Comparison of ENCODE assay signal across 21 mouse cellular contexts in the genomic region with DNA sequence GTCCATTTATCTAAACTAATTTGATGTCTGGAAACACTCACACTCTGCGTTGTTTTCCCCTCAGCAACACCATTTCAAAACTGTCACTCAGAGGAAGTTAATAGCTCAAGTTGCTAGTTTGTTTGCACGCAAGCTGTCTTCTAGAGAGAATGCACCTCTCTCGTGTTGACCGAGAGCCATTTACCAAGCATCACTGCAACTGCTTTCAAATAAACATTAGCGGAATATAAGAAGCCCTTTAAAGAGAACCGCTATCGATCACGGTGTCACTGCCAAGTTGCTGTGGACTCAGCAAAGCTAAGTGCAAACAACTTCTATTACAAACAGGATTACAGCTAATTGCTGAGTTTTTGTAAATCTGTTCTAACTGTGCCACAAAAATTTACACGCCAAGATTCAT.
DNase-seq lines count a peak whose midpoint lies in the region; ATAC-seq and TF ChIP-seq lines count a peak whose summit lies in the region.
"Had no signal": no experiment of that assay in that cellular context is flagged by ENCODE, and none has a peak within 500 bp of the region (broad histone marks: within the 10 kb centered on the region; RNA-seq: fewer than 3 reads in every experiment).

No protein-coding gene starts in this region.

- intact Hi-C loops in heart, adult 2 months (cut with DNase I) = no loop called here

- no peak for TF ChIP-seq POLR2A in heart, adult 2 months (IDR thresholded peaks at IDR 0.05; ENCODE audit: insufficient read depth, low read depth, low read length)
- TF ChIP-seq POLR2A in brain, embryonic 14.5 days (IDR thresholded peaks at IDR 0.05; ENCODE audit: borderline replicate concordance, extremely low read depth, insufficient read depth, insufficient read length, poor library complexity, severe bottlenecking) = no peak

- H3K79me2 ChIP-seq in heart, adult 2 months (replicated peaks; ENCODE audit: control insufficient read depth, insufficient read depth, low read length) = no peaks in the 10 kb centered on the region

- H3K9ac ChIP-seq in heart, adult 2 months (ENCODE audit: low read depth, low read length) = no peak overlapping the region
- H3K9ac ChIP-seq in intestine, embryonic 14.5 days (ENCODE audit: low read length) = no peak overlapping the region
- no peak overlapping the region for H3K9ac ChIP-seq in intestine, postnatal 0 days (ENCODE audit: low read depth, low read length)
- no peak overlapping the region for H3K9ac ChIP-seq in lung, embryonic 14.5 days
- no peak overlapping the region for H3K9ac ChIP-seq in heart, embryonic 11.5 days (ENCODE audit: low read depth, low read length)
- H3K9ac ChIP-seq: embryonic facial prominence, embryonic 12.5 days; forebrain, embryonic 12.5 days; forebrain, embryonic 15.5 days; forebrain, postnatal 0 days had no signal

- 89% methylated on average over 9 of the region's 9 CpGs for WGBS in heart, adult 2 months
- 52% methylated on average over 9 of the region's 9 CpGs for WGBS in intestine, embryonic 14.5 days
- 59% methylated on average over 9 of the region's 9 CpGs for WGBS in intestine, postnatal 0 days
- WGBS in lung, embryonic 14.5 days = 49% methylated on average over 9 of the region's 9 CpGs
- WGBS in heart, embryonic 11.5 days (ENCODE audit: insufficient replicate concordance) = 73% methylated on average over 9 of the region's 9 CpGs

- no peak overlapping the region for H3K4me2 ChIP-seq in intestine, embryonic 14.5 days (ENCODE audit: low read length)
- no peak overlapping the region for H3K4me2 ChIP-seq in intestine, postnatal 0 days (replicated peaks; ENCODE audit: low read depth)
- no peak overlapping the region for H3K4me2 ChIP-seq in lung, embryonic 14.5 days
- no peak overlapping the region for H3K4me2 ChIP-seq in heart, embryonic 11.5 days
- H3K4me2 ChIP-seq: embryonic facial prominence, embryonic 12.5 days; forebrain, embryonic 12.5 days; forebrain, embryonic 15.5 days had no signal

- DNase-seq in heart, adult 11 months = peak; percentile 46
- no peak for DNase-seq in heart, adult 2 months
- no peak for DNase-seq in intestine, embryonic 14.5 days (ENCODE audit: low spot score)
- DNase-seq in lung, embryonic 14.5 days = peak; percentile 55
- DNase-seq in lung, postnatal 14 days = no peak
- peak; percentile 51 for DNase-seq in brain, embryonic 14.5 days (ENCODE audit: low read depth)
- DNase-seq: adrenal gland, adult 2 months; adrenal gland, postnatal 10 days; adrenal gland, postnatal 25 days; cerebellum, adult 11-12 months; cerebellum, adult 2 months; cerebellum, adult 9-10 months; cerebellum, postnatal 10 days; cerebellum, postnatal 25 days; forebrain, postnatal 0 days had no signal

- no peak overlapping the region for H3K27ac ChIP-seq in heart, adult 2 months
- 0 out of 2 replicates have a peak overlapping the region, but pooled peaks have one; percentile 38 for H3K27ac ChIP-seq in intestine, embryonic 14.5 days (ENCODE audit: low read depth)
- no peak overlapping the region for H3K27ac ChIP-seq in intestine, postnatal 0 days (ENCODE audit: low read depth, low read length)
- no peak overlapping the region for H3K27ac ChIP-seq in lung, embryonic 14.5 days (ENCODE audit: low read depth)
- H3K27ac ChIP-seq in heart, embryonic 11.5 days (ENCODE audit: low read depth, low read length) = no peak overlapping the region
- H3K27ac ChIP-seq: embryonic facial prominence, embryonic 10.5 days; embryonic facial prominence, embryonic 12.5 days; forebrain, embryonic 12.5 days; forebrain, embryonic 15.5 days had no signal

- no peak for TF ChIP-seq CTCF in heart, adult 2 months (IDR thresholded peaks at IDR 0.05)
- no peak for TF ChIP-seq CTCF in intestine, postnatal 0 days (IDR thresholded peaks at IDR 0.05; ENCODE audit: low read depth)
- TF ChIP-seq CTCF in lung, embryonic 14.5 days (IDR thresholded peaks at IDR 0.05; ENCODE audit: low read depth) = no peak
- no peak for TF ChIP-seq CTCF in brain, embryonic 14.5 days (IDR thresholded peaks at IDR 0.05; ENCODE audit: borderline replicate concordance, extremely low read depth, insufficient read depth, insufficient read length)

- no peaks in the 10 kb centered on the region for H3K27me3 ChIP-seq in heart, adult 2 months (ENCODE audit: control insufficient read depth, insufficient read depth, low read length)
- H3K27me3 ChIP-seq in intestine, embryonic 14.5 days (replicated peaks; ENCODE audit: control insufficient read depth, insufficient read depth, low read length) = no peaks in the 10 kb centered on the region
- H3K27me3 ChIP-seq in intestine, postnatal 0 days (replicated peaks; ENCODE audit: control insufficient read depth, insufficient read depth, low read length) = no peaks in the 10 kb centered on the region
- H3K27me3 ChIP-seq in lung, embryonic 14.5 days (ENCODE audit: insufficient read depth, low read length) = no peaks in the 10 kb centered on the region
- no peaks in the 10 kb centered on the region for H3K27me3 ChIP-seq in heart, embryonic 11.5 days (ENCODE audit: control insufficient read depth, insufficient read depth, low read length)
- H3K27me3 ChIP-seq: embryonic facial prominence, embryonic 12.5 days; forebrain, embryonic 12.5 days; forebrain, embryonic 15.5 days had no signal

- H3K36me3 ChIP-seq in heart, adult 2 months (ENCODE audit: control insufficient read depth, insufficient read depth, low read length) = no peaks in the 10 kb centered on the region
- H3K36me3 ChIP-seq in intestine, embryonic 14.5 days (ENCODE audit: control insufficient read depth, insufficient read depth, low read length) = no peaks in the 10 kb centered on the region
- H3K36me3 ChIP-seq in intestine, postnatal 0 days (ENCODE audit: control insufficient read depth, insufficient read depth) = no peaks in the 10 kb centered on the region
- no peaks in the 10 kb centered on the region for H3K36me3 ChIP-seq in lung, embryonic 14.5 days (ENCODE audit: insufficient read depth)
- no peaks in the 10 kb centered on the region for H3K36me3 ChIP-seq in heart, embryonic 11.5 days (ENCODE audit: control insufficient read depth, insufficient read depth, low read length)
- H3K36me3 ChIP-seq: embryonic facial prominence, embryonic 10.5 days; embryonic facial prominence, embryonic 12.5 days; forebrain, embryonic 12.5 days; forebrain, embryonic 15.5 days had no signal

- no peaks in the 10 kb centered on the region for H3K4me1 ChIP-seq in heart, adult 2 months (ENCODE audit: control insufficient read depth, insufficient read depth, low read length)
- peaks cover 7% of the 10 kb centered on the region; the same call in 1 of the 2 replicates for H3K4me1 ChIP-seq in intestine, embryonic 14.5 days (replicated peaks; ENCODE audit: control insufficient read depth, insufficient read depth, low read length)
- H3K4me1 ChIP-seq in intestine, postnatal 0 days (replicated peaks; ENCODE audit: control insufficient read depth, insufficient read depth, low read length) = no peaks in the 10 kb centered on the region
- peaks cover 4% of the 10 kb centered on the region; the same call in 1 of the 2 replicates for H3K4me1 ChIP-seq in lung, embryonic 14.5 days (ENCODE audit: insufficient read depth)
- H3K4me1 ChIP-seq in heart, embryonic 11.5 days (ENCODE audit: control insufficient read depth, insufficient read depth, low read length) = no peaks in the 10 kb centered on the region
- H3K4me1 ChIP-seq: embryonic facial prominence, embryonic 10.5 days; embryonic facial prominence, embryonic 12.5 days; forebrain, embryonic 12.5 days; forebrain, embryonic 15.5 days had no signal

- no peak for TF ChIP-seq EP300 in heart, adult 2 months (IDR thresholded peaks at IDR 0.05; ENCODE audit: insufficient read depth, low read depth, low read length)

- ATAC-seq in intestine, embryonic 14.5 days (replicated peaks; ENCODE audit: low FRiP score, low TSS enrichment, low read depth) = no peak
- ATAC-seq in intestine, postnatal 0 days = no peak
- no peak for ATAC-seq in lung, embryonic 14.5 days (ENCODE audit: insufficient read depth)
- ATAC-seq in heart, embryonic 11.5 days (replicated peaks; ENCODE audit: insufficient number of reproducible peaks, low FRiP score, low TSS enrichment) = no peak
- ATAC-seq: forebrain, embryonic 15.5 days; forebrain, postnatal 0 days had no signal

- H3K9me3 ChIP-seq in intestine, embryonic 14.5 days (ENCODE audit: control insufficient read depth, low read length) = no peaks in the 10 kb centered on the region
- no peaks in the 10 kb centered on the region for H3K9me3 ChIP-seq in intestine, postnatal 0 days (ENCODE audit: control insufficient read depth)
- no peaks in the 10 kb centered on the region for H3K9me3 ChIP-seq in lung, embryonic 14.5 days (ENCODE audit: low read depth, low read length)
- H3K9me3 ChIP-seq in heart, embryonic 11.5 days (replicated peaks; ENCODE audit: control insufficient read depth, low read length) = no peaks in the 10 kb centered on the region
- H3K9me3 ChIP-seq: embryonic facial prominence, embryonic 10.5 days; embryonic facial prominence, embryonic 12.5 days; forebrain, embryonic 12.5 days; forebrain, embryonic 15.5 days had no signal

- H3K4me3 ChIP-seq in heart, adult 2 months = no peak overlapping the region
- no peak overlapping the region for H3K4me3 ChIP-seq in intestine, embryonic 14.5 days (ENCODE audit: low read depth, low read length)
- H3K4me3 ChIP-seq in intestine, postnatal 0 days (ENCODE audit: low read depth, low read length) = no peak overlapping the region
- H3K4me3 ChIP-seq in lung, embryonic 14.5 days (ENCODE audit: low read depth, low read length) = no peak overlapping the region
- no peak overlapping the region for H3K4me3 ChIP-seq in heart, embryonic 11.5 days (ENCODE audit: low read depth, low read length)
- H3K4me3 ChIP-seq: embryonic facial prominence, embryonic 10.5 days; embryonic facial prominence, embryonic 12.5 days; forebrain, embryonic 12.5 days; forebrain, embryonic 15.5 days had no signal

Comparison
In these comparisons a context has a peak if more than half of its experiments do, and no peak if none do; other contexts are left out.
1. DNase-seq: peak in heart, adult 11 months (single experiment), lung, embryonic 14.5 days (single experiment) and brain, embryonic 14.5 days (single experiment); none in heart, adult 2 months (0 of 2), intestine, embryonic 14.5 days (single experiment) and lung, postnatal 14 days (single experiment).